Mouse (Mus musculus) midbrain, embryonic 12.5 days (tissue): ENCODE data around the gene Shisal2b. TPM values are rescaled to one million over a fixed set of nuclear protein-coding genes. Genes with fewer than 3 reads are reported as not detected.

Experiments
- ATAC-seq: fragments of 200-750 bp; cut with Nextera tagmentation; 2 replicates; pipeline ENCODE4 v1.8.0; 2017; ENCODE audit warnings: low read depth, moderate TSS enrichment, moderate library complexity; ENCODE audit not compliant: low FRiP score
- H3K27ac ChIP-seq: fragments of 300-500 bp; sonication (generic); replicated peaks from 2 replicates; pipeline ENCODE4 v1.5.1; 2016; ENCODE audit warnings: mild to moderate bottlenecking
- H3K27me3 ChIP-seq: fragments of 300-500 bp; sonication (generic); 2 replicates; pipeline ENCODE4 v1.6.1; 2016; ENCODE audit warnings: mild to moderate bottlenecking
- H3K36me3 ChIP-seq: fragments of 300-500 bp; sonication (generic); 2 replicates; pipeline ENCODE4 v1.6.1; 2016
- H3K4me1 ChIP-seq: fragments of 300-500 bp; sonication (generic); 2 replicates; pipeline ENCODE4 v1.6.1; 2016
- H3K4me2 ChIP-seq: fragments of 300-500 bp; sonication (generic); replicated peaks from 2 replicates; pipeline ENCODE4 v1.6.1; 2016; ENCODE audit warnings: mild to moderate bottlenecking, moderate library complexity
- H3K4me3 ChIP-seq: fragments of 300-500 bp; sonication (generic); 2 replicates; pipeline ENCODE4 v1.5.1; 2016; ENCODE audit warnings: mild to moderate bottlenecking
- H3K9ac ChIP-seq: fragments of 300-500 bp; sonication (generic); replicated peaks from 2 replicates; pipeline ENCODE4 v1.6.1; 2016; ENCODE audit warnings: mild to moderate bottlenecking, moderate library complexity
- H3K9me3 ChIP-seq: fragments of 300-500 bp; sonication (generic); 2 replicates; pipeline ENCODE4 v1.6.1; 2016; ENCODE audit warnings: mild to moderate bottlenecking
- WGBS: fragments of 180-500 bp; shearing (Covaris S2); methylation state at CpG from one replicate; pipeline ENCODE4 v1.1.7; 2016; 5-methylcytosine and 5-hydroxymethylcytosine counted together
- polyA plus RNA-seq: library from polyadenylated mRNA; unstranded; fragments of >200 nt; fragmentation: Nextera tagmentation; extraction: Ambion mirVana; gene quantifications from 2 replicates; pipeline ENCODE4 v1.2.1, GENCODE M21; 2016

Shisal2b gene
- polyA plus RNA-seq, 1 experiment from 2014 or later, result 0.50 TPM

- Histone ChIP-seq H3K9me3 (no peaks in the 10 kb centered on the region), H3K4me2 (no peak overlapping the region), H3K27me3 (no peaks in the 10 kb centered on the region), H3K4me3 (no peak overlapping the region), H3K9ac (no peak overlapping the region), H3K27ac (no peak overlapping the region), H3K36me3 (peaks cover 5% of the 10 kb centered on the region; the same call in 1 of the 2 replicates), H3K4me1 (no peaks in the 10 kb centered on the region)
- ATAC-seq, result no peak
- 85% methylated on average over 11 of the region's 13 CpGs for WGBS
Observed at GRCm38 (mm10) chr13:104843295-104844089, 20.2 kb downstream of the Shisal2b start.

GRCm38 (mm10) chr13:104841937-104842336 lies 21.8 kb downstream of the Shisal2b start:
- H3K4me1 ChIP-seq, result no peaks in the 10 kb centered on the region
- H3K4me2 ChIP-seq, result no peak overlapping the region
- peaks cover 15% of the 10 kb centered on the region for H3K36me3 ChIP-seq
- no peak overlapping the region for H3K9ac ChIP-seq
- no peak overlapping the region for H3K4me3 ChIP-seq
- no peak for ATAC-seq
- H3K27me3 ChIP-seq, result no peaks in the 10 kb centered on the region
- 85% methylated on average over 4 of the region's 4 CpGs for WGBS
- no peaks in the 10 kb centered on the region for H3K9me3 ChIP-seq
- H3K27ac ChIP-seq, result no peak overlapping the region

- H3K9me3 ChIP-seq, result no peaks in the 10 kb centered on the region
- no peak overlapping the region for H3K27ac ChIP-seq
- peaks cover 47% of the 10 kb centered on the region for H3K36me3 ChIP-seq
- H3K4me1 ChIP-seq, result no peaks in the 10 kb centered on the region
- no peak overlapping the region for H3K4me2 ChIP-seq
- WGBS, result 73% methylated on average over 7 of the region's 7 CpGs
- no peak overlapping the region for H3K9ac ChIP-seq
- H3K27me3 ChIP-seq, result no peaks in the 10 kb centered on the region
- H3K4me3 ChIP-seq, result no peak overlapping the region
- ATAC-seq, result no peak
Observed at GRCm38 (mm10) chr13:104837628-104838027, 26.1 kb downstream of the Shisal2b start.

- H3K4me2 ChIP-seq, result no peak overlapping the region
- H3K27ac ChIP-seq, result no peak overlapping the region
- 97% methylated on average over 13 of the region's 13 CpGs for WGBS
- no peaks in the 10 kb centered on the region for H3K9me3 ChIP-seq
- no peaks in the 10 kb centered on the region for H3K27me3 ChIP-seq
- H3K9ac ChIP-seq, result no peak overlapping the region
- H3K4me3 ChIP-seq, result no peak overlapping the region
- H3K36me3 ChIP-seq, result peaks cover 72% of the 10 kb centered on the region
- H3K4me1 ChIP-seq, result no peaks in the 10 kb centered on the region
- ATAC-seq, result no peak
Observed at GRCm38 (mm10) chr13:104832811-104833210, 30.9 kb downstream of the Shisal2b start.

- Histone ChIP-seq H3K36me3 (peaks cover 29% of the 10 kb centered on the region), H3K4me3 (no peak overlapping the region), H3K4me2 (no peak overlapping the region), H3K9me3 (no peaks in the 10 kb centered on the region), H3K9ac (no peak overlapping the region), H3K27me3 (no peaks in the 10 kb centered on the region), H3K4me1 (no peaks in the 10 kb centered on the region; the same call in 1 of the 2 replicates), H3K27ac (no peak overlapping the region)
- ATAC-seq, result no peak
- WGBS, result 95% methylated on average over 2 of the region's 2 CpGs
Observed at GRCm38 (mm10) chr13:104825470-104825869, 38.2 kb downstream of the Shisal2b start.

GRCm38 (mm10) chr13:104822411-104822838 lies 41.3 kb downstream of the Shisal2b start:
- H3K27ac ChIP-seq, result no peak overlapping the region

GRCm38 (mm10) chr13:104821908-104822307 lies 41.8 kb downstream of the Shisal2b start:
- peaks cover 1% of the 10 kb centered on the region for H3K36me3 ChIP-seq
- H3K4me1 ChIP-seq, result peaks cover 14% of the 10 kb centered on the region
- no peak overlapping the region for H3K4me3 ChIP-seq
- no peaks in the 10 kb centered on the region for H3K9me3 ChIP-seq
- H3K4me2 ChIP-seq, result no peak overlapping the region
- H3K27me3 ChIP-seq, result no peaks in the 10 kb centered on the region
- 88% methylated on average over 1 of the region's 1 CpGs for WGBS
- no peak for ATAC-seq
- no peak overlapping the region for H3K9ac ChIP-seq
- H3K27ac ChIP-seq, result no peak overlapping the region

More at GRCm38 (mm10) chr13:104822411-104822838, 41.3 kb downstream of the Shisal2b start:
- peaks cover 6% of the 10 kb centered on the region for H3K36me3 ChIP-seq
- no peak overlapping the region for H3K4me2 ChIP-seq
- peaks cover 13% of the 10 kb centered on the region for H3K4me1 ChIP-seq
- WGBS, result 41% methylated on average over 8 of the region's 8 CpGs
- ATAC-seq, result no peak
- no peak overlapping the region for H3K9ac ChIP-seq
- H3K4me3 ChIP-seq, result no peak overlapping the region
- no peaks in the 10 kb centered on the region for H3K9me3 ChIP-seq
- no peaks in the 10 kb centered on the region for H3K27me3 ChIP-seq

- Histone ChIP-seq H3K4me1 (peaks cover 15% of the 10 kb centered on the region), H3K9ac (no peak overlapping the region), H3K36me3 (no peaks in the 10 kb centered on the region; the same call in 1 of the 2 replicates), H3K4me3 (no peak overlapping the region), H3K27me3 (no peaks in the 10 kb centered on the region), H3K4me2 (no peak overlapping the region), H3K27ac (no peak overlapping the region), H3K9me3 (no peaks in the 10 kb centered on the region)
- no peak for ATAC-seq
Observed at GRCm38 (mm10) chr13:104821192-104821591, 42.5 kb downstream of the Shisal2b start.

GRCm38 (mm10) chr13:104817696-104818095 lies 46.0 kb downstream of the Shisal2b start:
- H3K9ac ChIP-seq, result peak overlapping the region; percentile 75
- H3K4me2 ChIP-seq, result peak overlapping the region; percentile 77
- H3K4me1 ChIP-seq, result peaks cover 20% of the 10 kb centered on the region
- H3K4me3 ChIP-seq, result peak overlapping the region; percentile 80
- 55% methylated on average over 12 of the region's 12 CpGs for WGBS
- no peaks in the 10 kb centered on the region; the same call in 1 of the 2 replicates for H3K36me3 ChIP-seq
- no peak overlapping the region for H3K27ac ChIP-seq
- ATAC-seq, result no peak
- H3K9me3 ChIP-seq, result no peaks in the 10 kb centered on the region
- H3K27me3 ChIP-seq, result no peaks in the 10 kb centered on the region

- ATAC-seq, result peak; percentile 96
- no peaks in the 10 kb centered on the region for H3K27me3 ChIP-seq
- peak within 1 kb of the TSS; percentile 70 for H3K27ac ChIP-seq
- WGBS, result under 1% methylated on average over 50 of the region's 50 CpGs
- H3K4me1 ChIP-seq, result peaks cover 20% of the 10 kb centered on the region
- H3K4me2 ChIP-seq, result peak within 1 kb of the TSS; percentile 77
- no peaks in the 10 kb centered on the region for H3K9me3 ChIP-seq
- peak within 1 kb of the TSS; percentile 75 for H3K9ac ChIP-seq
- peak within 1 kb of the TSS; percentile 80 for H3K4me3 ChIP-seq
- no peaks in the 10 kb centered on the region; the same call in 1 of the 2 replicates for H3K36me3 ChIP-seq
Observed at GRCm38 (mm10) chr13:104816635-104817571, 46.8 kb downstream of the Shisal2b start, which contains the start of gene Cwc27. Cwc27 (minus strand) TSS chr13:104817142.

GRCm38 (mm10) chr13:104816270-104816634 lies 47.4 kb downstream of the Shisal2b start:
- Histone ChIP-seq H3K36me3 (no peaks in the 10 kb centered on the region; the same call in 1 of the 2 replicates), H3K27me3 (no peaks in the 10 kb centered on the region), H3K4me2 (peak overlapping the region; percentile 77), H3K4me1 (peaks cover 20% of the 10 kb centered on the region), H3K9me3 (no peaks in the 10 kb centered on the region), H3K27ac (no peak overlapping the region), H3K4me3 (peak overlapping the region; percentile 80), H3K9ac (peak overlapping the region; percentile 75)
- 9% methylated on average over 8 of the region's 8 CpGs for WGBS
- peak; percentile 1; the same call in 1 of the 2 replicates for ATAC-seq

GRCm38 (mm10) chr13:104805681-104806080 lies 58.0 kb downstream of the Shisal2b start:
- Histone ChIP-seq H3K27me3 (no peaks in the 10 kb centered on the region), H3K27ac (no peak overlapping the region), H3K36me3 (0 out of 2 replicates have a peak, but pooled peaks cover 3% of the 10 kb centered on the region), H3K4me3 (no peak overlapping the region), H3K4me1 (no peaks in the 10 kb centered on the region), H3K9ac (no peak overlapping the region), H3K4me2 (no peak overlapping the region), H3K9me3 (no peaks in the 10 kb centered on the region)
- WGBS, result 56% methylated on average over 3 of the region's 3 CpGs
- ATAC-seq, result no peak
